Mouse (Mus musculus) small intestine, adult 2 months (tissue): ENCODE measurements around the gene Pmp22.

Source experiments
- CTCF ChIP-seq: fragments of 200-500 bp; IDR thresholded peaks from 2 replicates; pipeline ENCODE4 v1.5.1; 2012; ENCODE audit warnings: low read depth, mild to moderate bottlenecking, control low read depth, inconsistent platforms, low read length, moderate library complexity, mixed read lengths; ENCODE audit not compliant: insufficient replicate concordance, insufficient read length; ENCODE audit errors: extremely low read depth
- POLR2A ChIP-seq: fragments of 200-500 bp; IDR thresholded peaks from 2 replicates; pipeline ENCODE4 v1.6.1; 2012; ENCODE audit warnings: low read depth, mild to moderate bottlenecking, control low read depth, inconsistent platforms, low read length, moderate library complexity

GRCm38 (mm10) chr11:63093601-63094000 lies 35.2 kb upstream of the Pmp22 start:
- TF ChIP-seq CTCF (no peak), POLR2A (no peak)
